9 mouse cellular contexts compared by ENCODE assay signal in genomic region chr17:17827658-17828190, GRCm38 (mm10). TPM values are rescaled to one million over a fixed set of nuclear protein-coding genes. Genes with fewer than 3 reads are reported as not detected.
DNase-seq lines count a peak whose midpoint lies in the region; TF ChIP-seq lines count a peak whose summit lies in the region.
"Had no signal": no experiment of that assay in that cellular context is flagged by ENCODE, and none has a peak within 500 bp of the region (broad histone marks: within the 10 kb centered on the region; RNA-seq: fewer than 3 reads in every experiment).

No protein-coding gene starts in this region.

- H3K4me3 ChIP-seq in liver, adult 2 months (ENCODE audit: insufficient read depth, low read depth, low read length): peak overlapping the region; percentile 93

- under 1% methylated on average over 13 of the region's 13 CpGs for WGBS in liver, adult 2 months

- H3K36me3 ChIP-seq in liver, adult 2 months (ENCODE audit: control insufficient read depth, insufficient read depth, low read length): no peaks in the 10 kb centered on the region

- peak; percentile 56 for DNase-seq in layer of hippocampus, adult 11-12 months (ENCODE audit: low spot score)
- no peak for DNase-seq in layer of hippocampus, adult 9-10 months (ENCODE audit: low spot score)
- peak; percentile 94 for DNase-seq in embryo, embryonic 10.5 days (ENCODE audit: low spot score)
- peak; percentile 46 to 66 for DNase-seq in heart, adult 18-20 months
- DNase-seq in kidney, adult 18-20 months: peak; percentile 72
- no peak for DNase-seq in liver, adult 2 months (ENCODE audit: extremely low read depth, low read depth, low spot score)
- peak; percentile 20 for DNase-seq in naive thymus-derived CD4-positive, alpha-beta T cell, adult 2 months (ENCODE audit: low read depth)
- peak; percentile 57 for DNase-seq in urinary bladder, postnatal 25 days (ENCODE audit: low spot score)

- H3K4me1 ChIP-seq in liver, adult 2 months (ENCODE audit: control insufficient read depth, insufficient read depth, low read length): peaks cover 5% of the 10 kb centered on the region; the same call in 1 of the 2 replicates

- peak overlapping the region; percentile 60 for H3K27ac ChIP-seq in liver, adult 2 months (replicated peaks; ENCODE audit: insufficient read depth, low read depth, low read length)

- H3K79me2 ChIP-seq in liver, adult 2 months (ENCODE audit: control insufficient read depth, insufficient read depth, low read length): no peaks in the 10 kb centered on the region

- no peaks in the 10 kb centered on the region; the same call in 1 of the 2 replicates for H3K27me3 ChIP-seq in liver, adult 2 months (ENCODE audit: control insufficient read depth, insufficient read depth, low read length)
- H3K27me3 ChIP-seq: CH12.LX had no signal

- H3K9ac ChIP-seq in liver, adult 2 months (ENCODE audit: low read depth, low read length): peak overlapping the region; percentile 80

- no peak for TF ChIP-seq POLR2A in liver, adult 2 months (IDR thresholded peaks at IDR 0.05; ENCODE audit: extremely low read depth, insufficient read depth, low read length)

- TF ChIP-seq CTCF in liver, adult 2 months (IDR thresholded peaks at IDR 0.05; ENCODE audit: low read depth, low read length): no peak

RNA-seq across cellular contexts. Expression of gene Spaca6, which starts 0.8 kb away (rescaled TPM):
- 1 to 10 TPM; 6.7 to 9.7 TPM for total RNA-seq in heart, adult 18-20 months (2021)
- total RNA-seq in liver, adult 2 months (2014; rRNA removed): 2.9 and 3.1 TPM in 2 replicates
- polyA plus RNA-seq in liver, adult 2 months (2012; rRNA removed): 1.9 and 6.5 TPM in 2 replicates
- total RNA-seq: CH12.LX had no signal

RNA-seq across cellular contexts. Expression of gene Has1, which starts 27.3 kb away (rescaled TPM):
- total RNA-seq in heart, adult 18-20 months (2021): under 1 TPM; 0.13 to 0.17 TPM
- not detected in 2 replicates for total RNA-seq in liver, adult 2 months (2014; rRNA removed)
- polyA plus RNA-seq in liver, adult 2 months (2012; rRNA removed): not detected in 2 replicates
- total RNA-seq: CH12.LX had no signal

RNA-seq across cellular contexts. Expression of gene Fpr1, which starts 56.0 kb away (rescaled TPM):
- total RNA-seq in heart, adult 18-20 months (2021): not detected
- 6.3 and 8.5 TPM in 2 replicates for total RNA-seq in liver, adult 2 months (2014; rRNA removed)
- 1.9 and 4.7 TPM in 2 replicates for polyA plus RNA-seq in liver, adult 2 months (2012; rRNA removed)
- total RNA-seq: CH12.LX had no signal

RNA-seq across cellular contexts. Expression of gene Fpr2, which starts 59.9 kb away (rescaled TPM):
- total RNA-seq in heart, adult 18-20 months (2021): not detected
- 2.3 and 2.7 TPM in 2 replicates for total RNA-seq in liver, adult 2 months (2014; rRNA removed)
- 0.49 and 0.98 TPM in 2 replicates for polyA plus RNA-seq in liver, adult 2 months (2012; rRNA removed)
- total RNA-seq: CH12.LX had no signal

RNA-seq across cellular contexts. Expression of gene Fpr3, which starts 59.9 kb away (rescaled TPM):
- not detected for total RNA-seq in heart, adult 18-20 months (2021)
- not detected in 2 replicates for total RNA-seq in liver, adult 2 months (2014; rRNA removed)
- not detected in 2 replicates for polyA plus RNA-seq in liver, adult 2 months (2012; rRNA removed)
- total RNA-seq: CH12.LX had no signal

Comparison
In these comparisons a context has a peak if more than half of its experiments do, and no peak if none do; other contexts are left out.
1. DNase-seq: peak in layer of hippocampus, adult 11-12 months (single experiment), embryo, embryonic 10.5 days (single experiment), heart, adult 18-20 months (2 of 2), kidney, adult 18-20 months (single experiment), naive thymus-derived CD4-positive, alpha-beta T cell, adult 2 months (single experiment) and urinary bladder, postnatal 25 days (single experiment); none in layer of hippocampus, adult 9-10 months (single experiment) and liver, adult 2 months (single experiment).